Comparison of ENCODE assay signal across 8 mouse cellular contexts in genomic region chr2:169108037-169108436, GRCm38 (mm10).
A peak's percentile ranks its signal among the peaks of the same experiment; 100 is the strongest.
DNase-seq lines count a peak whose midpoint lies in the region; ATAC-seq and TF ChIP-seq lines count a peak whose summit lies in the region.
"Had no signal": no experiment of that assay in that cellular context is flagged by ENCODE, and none has a peak within 500 bp of the region (broad histone marks: within the 10 kb centered on the region; RNA-seq: fewer than 3 reads in every experiment).

No protein-coding gene starts in this region.

- no peaks in the 10 kb centered on the region for H3K36me3 ChIP-seq in intestine, embryonic 14.5 days (ENCODE audit: control insufficient read depth, insufficient read depth, low read length)
- no peaks in the 10 kb centered on the region for H3K36me3 ChIP-seq in intestine, embryonic 15.5 days
- no peaks in the 10 kb centered on the region for H3K36me3 ChIP-seq in limb, embryonic 14.5 days (ENCODE audit: control insufficient read depth, insufficient read depth, low read length)
- H3K36me3 ChIP-seq: neural tube, embryonic 13.5 days had no signal

- 47% methylated on average over 10 of the region's 10 CpGs for WGBS in intestine, embryonic 14.5 days
- WGBS in intestine, embryonic 15.5 days, result 37% methylated on average over 10 of the region's 10 CpGs
- WGBS in limb, embryonic 14.5 days, result 32% methylated on average over 10 of the region's 10 CpGs

- peak; percentile 79 for DNase-seq in intestine, embryonic 14.5 days (ENCODE audit: low spot score)
- DNase-seq in ES-CJ7 (ENCODE audit: low read depth, low spot score) (peak; percentile 79), R1 (ENCODE audit: low read depth, low spot score) (peak; percentile 81)
- peak; percentile 57 for DNase-seq in forelimb bud, embryonic 11.5 days (ENCODE audit: low read depth, low spot score)
- DNase-seq in limb, embryonic 14.5 days (ENCODE audit: low spot score), result peak; percentile 30
- peak; percentile 81 for DNase-seq in testis, postnatal 10 days (ENCODE audit: low spot score)

- H3K9ac ChIP-seq in intestine, embryonic 14.5 days (ENCODE audit: low read length), result no peak overlapping the region
- H3K9ac ChIP-seq in intestine, embryonic 15.5 days, result no peak overlapping the region
- no peak overlapping the region for H3K9ac ChIP-seq in limb, embryonic 14.5 days (ENCODE audit: low read depth, low read length, severe bottlenecking)
- H3K9ac ChIP-seq: neural tube, embryonic 13.5 days had no signal

- H3K9me3 ChIP-seq in intestine, embryonic 14.5 days (ENCODE audit: control insufficient read depth, low read length), result no peaks in the 10 kb centered on the region; the same call in 1 of the 2 replicates
- no peaks in the 10 kb centered on the region for H3K9me3 ChIP-seq in intestine, embryonic 15.5 days
- no peaks in the 10 kb centered on the region for H3K9me3 ChIP-seq in limb, embryonic 14.5 days (ENCODE audit: control insufficient read depth, low read length)

- no peaks in the 10 kb centered on the region for H3K27me3 ChIP-seq in intestine, embryonic 14.5 days (replicated peaks; ENCODE audit: control insufficient read depth, insufficient read depth, low read length)
- no peaks in the 10 kb centered on the region for H3K27me3 ChIP-seq in intestine, embryonic 15.5 days (replicated peaks)
- H3K27me3 ChIP-seq in limb, embryonic 14.5 days (ENCODE audit: control insufficient read depth, insufficient read depth, low read length), result no peaks in the 10 kb centered on the region
- H3K27me3 ChIP-seq: neural tube, embryonic 13.5 days had no signal

- no peaks in the 10 kb centered on the region for H3K4me1 ChIP-seq in intestine, embryonic 14.5 days (replicated peaks; ENCODE audit: control insufficient read depth, insufficient read depth, low read length)
- H3K4me1 ChIP-seq in intestine, embryonic 15.5 days (replicated peaks), result no peaks in the 10 kb centered on the region
- H3K4me1 ChIP-seq in limb, embryonic 14.5 days (ENCODE audit: control insufficient read depth, insufficient read depth, low read length), result no peaks in the 10 kb centered on the region
- H3K4me1 ChIP-seq: neural tube, embryonic 13.5 days had no signal

- ATAC-seq in intestine, embryonic 14.5 days (replicated peaks; ENCODE audit: low FRiP score, low TSS enrichment, low read depth), result no peak
- ATAC-seq in intestine, embryonic 15.5 days, result no peak
- no peak for ATAC-seq in limb, embryonic 14.5 days (ENCODE audit: low FRiP score, low read depth)

- H3K4me3 ChIP-seq in intestine, embryonic 14.5 days (ENCODE audit: low read depth, low read length), result no peak overlapping the region
- H3K4me3 ChIP-seq in intestine, embryonic 15.5 days (replicated peaks), result no peak overlapping the region
- H3K4me3 ChIP-seq in limb, embryonic 14.5 days (replicated peaks; ENCODE audit: low read length), result no peak overlapping the region
- H3K4me3 ChIP-seq: neural tube, embryonic 13.5 days had no signal

- no peak overlapping the region for H3K27ac ChIP-seq in intestine, embryonic 14.5 days (ENCODE audit: low read depth)
- H3K27ac ChIP-seq in intestine, embryonic 15.5 days, result no peak overlapping the region
- H3K27ac ChIP-seq in limb, embryonic 14.5 days (replicated peaks; ENCODE audit: low read depth, low read length), result no peak overlapping the region
- H3K27ac ChIP-seq: neural tube, embryonic 13.5 days had no signal

- TF ChIP-seq POLR2A in limb, embryonic 14.5 days (IDR thresholded peaks at IDR 0.05; ENCODE audit: borderline replicate concordance, extremely low read depth, insufficient read depth, insufficient read length), result no peak

- no peak overlapping the region for H3K4me2 ChIP-seq in intestine, embryonic 14.5 days (ENCODE audit: low read length)
- no peak overlapping the region for H3K4me2 ChIP-seq in intestine, embryonic 15.5 days (replicated peaks)
- H3K4me2 ChIP-seq in limb, embryonic 14.5 days (replicated peaks; ENCODE audit: low read depth, low read length, severe bottlenecking), result no peak overlapping the region
- H3K4me2 ChIP-seq: neural tube, embryonic 13.5 days had no signal

Comparison
In these comparisons a context has a peak if more than half of its experiments do, and no peak if none do; other contexts are left out.
1. DNase-seq: peak in every context shown above with its lines; median percentile 81 in R1; 81 in testis, postnatal 10 days; 79 in intestine, embryonic 14.5 days; 79 in ES-CJ7; 57 in forelimb bud, embryonic 11.5 days; 30 in limb, embryonic 14.5 days.